In genomic region chr12:9564956-9565355, GRCm38 (mm10) we compare ENCODE assay signal across 26 mouse cellular contexts. TPM values are rescaled to one million over a fixed set of nuclear protein-coding genes. Genes with fewer than 3 reads are reported as not detected.
"Had no signal": no experiment of that assay in that cellular context is flagged by ENCODE, and none has a peak within 500 bp of the region (broad histone marks: within the 10 kb centered on the region; RNA-seq: fewer than 3 reads in every experiment).

No protein-coding gene starts in this region.

- H3K4me2 ChIP-seq: embryonic facial prominence, embryonic 12.5 days; embryonic facial prominence, embryonic 13.5 days; embryonic facial prominence, embryonic 15.5 days; forebrain, embryonic 12.5 days; forebrain, embryonic 13.5 days; forebrain, embryonic 15.5 days had no signal

- H3K9ac ChIP-seq: embryonic facial prominence, embryonic 12.5 days; embryonic facial prominence, embryonic 13.5 days; embryonic facial prominence, embryonic 15.5 days; forebrain, embryonic 12.5 days; forebrain, embryonic 13.5 days; forebrain, embryonic 15.5 days; forebrain, postnatal 0 days had no signal

- H3K9me3 ChIP-seq: embryonic facial prominence, embryonic 10.5 days; embryonic facial prominence, embryonic 12.5 days; embryonic facial prominence, embryonic 13.5 days; embryonic facial prominence, embryonic 15.5 days; forebrain, embryonic 10.5 days; forebrain, embryonic 12.5 days; forebrain, embryonic 13.5 days; forebrain, embryonic 15.5 days had no signal

- DNase-seq: cerebellum, adult 9-10 months; cerebellum, adult 9-11 months; cerebellum, postnatal 10 days; cerebellum, postnatal 14 days; cerebellum, postnatal 25 days; cerebellum, postnatal 36 days; embryo, embryonic 11 days; forebrain, postnatal 0 days; gastrocnemius, adult 2 months; gastrocnemius, postnatal 10 days; gastrocnemius, postnatal 14 days; gastrocnemius, postnatal 25 days; gastrocnemius, postnatal 36 days; heart, adult 18-20 months; heart, adult 2 months had no signal

- H3K4me3 ChIP-seq: embryonic facial prominence, embryonic 10.5 days; embryonic facial prominence, embryonic 12.5 days; embryonic facial prominence, embryonic 13.5 days; embryonic facial prominence, embryonic 15.5 days; erythroblast, embryonic 14.5 days; forebrain, embryonic 10.5 days; forebrain, embryonic 12.5 days; forebrain, embryonic 13.5 days; forebrain, embryonic 15.5 days; gastrocnemius, adult 2 months; heart, adult 2 months had no signal

- H3K27me3 ChIP-seq: embryonic facial prominence, embryonic 12.5 days had no signal

- H3K27ac ChIP-seq: embryonic facial prominence, embryonic 10.5 days; embryonic facial prominence, embryonic 12.5 days; embryonic facial prominence, embryonic 13.5 days; embryonic facial prominence, embryonic 15.5 days; forebrain, embryonic 10.5 days; forebrain, embryonic 12.5 days; forebrain, embryonic 13.5 days; forebrain, embryonic 15.5 days; gastrocnemius, adult 2 months; heart, adult 2 months had no signal

- H3K36me3 ChIP-seq: embryonic facial prominence, embryonic 10.5 days; embryonic facial prominence, embryonic 12.5 days; embryonic facial prominence, embryonic 13.5 days; embryonic facial prominence, embryonic 15.5 days; forebrain, embryonic 10.5 days; forebrain, embryonic 12.5 days; forebrain, embryonic 15.5 days had no signal

- H3K4me1 ChIP-seq: embryonic facial prominence, embryonic 12.5 days; embryonic facial prominence, embryonic 13.5 days; forebrain, embryonic 10.5 days had no signal

- ATAC-seq: forebrain, embryonic 13.5 days; forebrain, embryonic 14.5 days; forebrain, embryonic 15.5 days; forebrain, embryonic 16.5 days; forebrain, postnatal 0 days had no signal

RNA-seq across cellular contexts. Expression of gene Osr1, which starts 5.0 kb away (rescaled TPM):
- polyA plus RNA-seq: erythroblast, embryonic 14.5 days had no signal
